Mouse (Mus musculus) left cerebral cortex, postnatal 14 days (tissue): ENCODE results near the gene Fgf14. TPM values are rescaled to one million over a fixed set of nuclear protein-coding genes. Genes with fewer than 3 reads are reported as not detected.
"Not testable (repeated sequence)": the region's sequence is repeated elsewhere in the genome, so short reads cannot be mapped to it uniquely, and the experiment has no call there.

Experiments
- DNase-seq, 2 experiments: peaks; one replicate each; pipeline ENCODE4 v3.0.0; 2021 to 2022; ENCODE audit warnings: low spot score in 2 of 2, mixed read lengths in 1 of 2
- intact Hi-C: fragments of 180-260 bp; cut with DNase I; formaldehyde crosslinking; loops from one replicate; pipeline ENCODE4 v1.15.1; 2025
- total RNA-seq, 2 experiments: library from RNA; stranded (reverse); gene quantifications; 2 replicates each; pipeline ENCODE4 v1.2.3; 2021

Fgf14 gene
- total RNA-seq, 2 experiments from 2014 or later, result 47.5 to 53.0 TPM

GRCm38 (mm10) chr14:124247517-124247916, 429.4 kb downstream of the Fgf14 start:
- intact Hi-C loops, result no loop called here
- DNase-seq, result no peak

GRCm38 (mm10) chr14:124223445-124223844, 453.5 kb downstream of the Fgf14 start:
- DNase-seq, result peak in 1 of 2 experiments; percentile 11
- intact Hi-C loops, result loop anchor here (10.0 kb wide), 1 partner anchor 191 kb away; no protein-coding TSS in a partner anchor

DNA sequence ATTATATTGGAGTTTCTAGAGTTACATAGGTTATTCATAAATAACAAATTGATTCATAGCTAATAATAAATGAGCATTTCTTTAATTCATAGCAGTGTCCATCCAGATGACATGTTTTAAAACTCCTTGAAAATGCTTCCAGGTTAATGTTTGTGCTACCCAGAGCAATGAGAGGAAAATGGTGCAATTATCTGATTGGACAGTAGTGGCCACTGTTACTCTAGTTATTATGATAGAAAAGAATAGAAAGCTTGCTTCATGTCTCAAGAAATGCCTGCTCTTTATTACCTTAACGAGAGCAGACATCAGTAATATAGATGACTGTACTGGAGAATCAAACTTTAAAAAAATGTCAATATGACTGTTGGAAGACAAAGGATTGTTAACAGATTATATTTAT, 454.5 kb downstream of the Fgf14 start:
- peak; percentile 56 to 58 for DNase-seq
- intact Hi-C loops, result loop anchor here (10.0 kb wide), 1 partner anchor 192 kb away; no protein-coding TSS in a partner anchor

DNA sequence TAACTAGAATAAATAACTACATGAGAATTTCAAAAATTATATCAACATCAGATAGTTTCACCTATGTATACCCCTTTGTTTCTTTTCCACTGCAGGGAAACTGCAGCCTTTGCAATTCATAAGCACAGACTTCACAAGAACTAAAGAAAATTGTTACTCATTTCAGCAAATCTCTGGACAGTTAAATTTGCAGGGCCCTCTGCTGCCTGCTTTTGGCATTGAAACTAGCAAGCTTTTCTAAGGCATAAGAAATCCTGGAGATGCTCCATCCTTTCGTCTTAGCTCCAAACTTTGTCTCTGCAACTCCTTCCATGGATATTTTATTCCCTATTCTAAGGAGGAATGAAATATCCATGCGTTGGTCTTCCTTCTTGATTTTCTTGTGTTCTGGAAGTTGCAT, 455.9 kb downstream of the Fgf14 start:
- DNase-seq, result peak; percentile 26 to 60
- intact Hi-C loops, result loop anchor here (10.0 kb wide), 1 partner anchor 194 kb away; no protein-coding TSS in a partner anchor

DNA sequence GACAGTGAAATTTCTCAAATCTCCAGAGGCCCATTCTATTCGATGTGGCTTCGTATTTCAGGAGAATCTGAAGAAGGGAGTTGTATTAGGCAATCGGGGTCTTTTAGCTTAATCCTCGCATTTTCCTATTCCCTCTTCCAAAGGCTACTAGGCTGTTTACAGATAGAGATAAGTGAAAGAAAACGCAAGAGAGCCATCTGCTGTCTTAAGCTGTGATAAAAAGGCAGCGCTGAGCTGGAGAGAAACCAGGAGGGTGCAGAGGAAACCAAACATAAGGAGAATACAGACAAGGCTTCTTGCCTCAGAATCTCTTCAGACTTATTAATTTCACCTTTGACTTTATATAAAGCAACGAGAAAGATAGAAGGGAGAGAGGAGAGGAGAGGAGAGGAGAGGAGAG, 481.1 kb downstream of the Fgf14 start:
- intact Hi-C loops, result loop anchor here (10.0 kb wide), 1 partner anchor 441 kb away; no protein-coding TSS in a partner anchor
- peak; percentile 48 to 61 for DNase-seq

DNA sequence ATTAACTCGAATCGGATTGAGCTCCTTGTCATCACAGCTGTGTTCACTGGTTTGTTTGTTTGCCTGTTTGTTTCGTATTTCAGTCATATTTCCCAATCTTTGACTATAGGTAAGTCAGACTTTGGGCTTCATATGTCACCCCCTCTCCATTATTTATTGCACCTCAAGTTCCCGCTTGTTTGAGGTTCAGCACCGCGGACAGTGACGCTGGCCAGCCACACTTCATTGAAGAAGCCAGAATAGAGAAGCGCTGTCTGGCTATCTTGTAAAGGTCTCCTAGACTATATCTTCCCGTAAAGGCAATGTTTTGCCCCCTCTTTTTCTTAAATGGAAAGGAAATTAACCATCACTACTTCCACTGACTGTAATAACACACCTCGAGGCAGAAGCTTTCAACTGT, 481.6 kb downstream of the Fgf14 start:
- intact Hi-C loops, result loop anchor here (10.0 kb wide), 1 partner anchor 441 kb away; no protein-coding TSS in a partner anchor
- DNase-seq, result no peak

DNA sequence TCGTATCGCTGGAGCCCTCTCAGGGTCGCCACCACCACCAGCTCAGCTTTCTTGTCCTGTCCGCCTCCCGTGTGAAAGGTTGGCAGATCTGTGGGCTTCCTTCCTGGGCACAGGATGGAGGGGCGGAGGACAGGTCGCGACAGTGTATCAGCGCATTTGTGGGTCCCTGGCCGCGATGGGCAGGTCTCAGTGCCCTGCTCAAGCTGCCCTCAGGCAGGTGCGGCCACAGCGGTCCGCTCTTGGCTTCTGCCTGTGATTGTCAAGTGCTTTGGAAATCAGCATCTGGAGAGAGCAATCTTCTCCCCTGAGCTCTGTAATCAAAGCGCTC, 484.1 kb downstream of the Fgf14 start:
- intact Hi-C loops, result loop anchor here (2.0 to 10.0 kb wide), 2 partner anchors 438 to 822 kb away; no protein-coding TSS in a partner anchor

GRCm38 (mm10) chr14:124191913-124192814, 484.8 kb downstream of the Fgf14 start:
- intact Hi-C loops, result loop anchor here (2.0 to 10.0 kb wide), 2 partner anchors 437 to 821 kb away; no protein-coding TSS in a partner anchor
- peak; percentile 54 to 59 for DNase-seq

More for the DNA sequence above, 484.1 kb downstream of the Fgf14 start:
- peak in 1 of 2 experiments; percentile 4 for DNase-seq

- no peak for DNase-seq
- intact Hi-C loops, result no loop called here
Measured at GRCm38 (mm10) chr14:124180265-124180664, 496.7 kb downstream of the Fgf14 start.

- no peak for DNase-seq
- intact Hi-C loops, result no loop called here
Measured at GRCm38 (mm10) chr14:124174111-124174510, 502.8 kb downstream of the Fgf14 start.

DNA sequence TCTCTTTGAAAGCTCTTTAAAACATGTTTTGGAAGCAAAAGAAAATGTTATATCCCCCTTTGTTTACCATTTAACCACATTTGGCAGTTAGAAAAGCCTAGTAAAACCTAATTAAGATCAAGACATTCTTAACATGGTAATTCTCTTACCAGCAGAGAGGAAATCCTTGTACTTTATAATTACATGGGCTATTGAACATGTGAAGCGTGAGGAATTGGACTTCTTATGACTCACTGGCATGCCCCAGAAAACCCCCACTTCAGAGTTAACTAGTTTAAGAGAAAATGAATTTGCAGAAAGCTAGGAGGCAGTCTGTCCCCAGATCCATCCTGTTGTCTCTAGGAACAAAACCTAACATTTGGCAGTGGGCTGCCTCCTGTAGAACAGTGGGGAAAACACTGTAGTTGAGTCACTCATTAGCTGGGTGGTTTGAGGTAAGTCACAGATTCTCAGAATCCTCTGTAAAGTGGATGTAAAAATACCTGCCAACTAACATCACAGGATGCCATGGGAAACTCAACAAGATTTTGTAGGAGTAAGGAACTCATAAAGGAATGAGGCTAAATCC, 513.2 kb downstream of the Fgf14 start:
- intact Hi-C loops, result no loop called here

DNA sequence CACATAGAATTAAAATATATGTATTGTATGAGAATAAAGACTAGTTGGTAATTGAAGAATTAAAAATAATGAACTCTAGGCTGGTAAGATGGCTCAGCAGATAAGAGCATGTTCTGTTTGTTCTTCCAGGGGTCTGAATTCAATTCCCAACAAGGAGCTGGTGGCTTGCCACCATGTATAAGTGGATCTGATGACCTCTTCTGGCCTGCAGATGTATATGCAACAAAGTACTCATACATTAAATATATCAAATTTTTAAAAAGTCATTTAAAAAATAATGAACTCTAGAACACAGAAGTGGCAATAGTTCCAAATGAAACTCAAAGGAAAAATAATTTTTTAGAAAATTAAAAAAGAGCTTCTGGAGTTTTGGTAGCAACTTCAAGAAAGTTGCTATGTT, 529.5 kb downstream of the Fgf14 start:
- intact Hi-C loops, result no loop called here

More for the DNA sequence above, 513.2 kb downstream of the Fgf14 start:
- peak in 1 of 2 experiments; percentile 6 for DNase-seq

GRCm38 (mm10) chr14:124107205-124107873, 569.6 kb downstream of the Fgf14 start:
- intact Hi-C loops, result no loop called here
- DNase-seq, result no peak

More for the DNA sequence above, 529.5 kb downstream of the Fgf14 start:
- DNase-seq, result no peak

- intact Hi-C loops, result no loop called here
- no peak for DNase-seq
Measured at GRCm38 (mm10) chr14:124083126-124083525, 593.8 kb downstream of the Fgf14 start.

GRCm38 (mm10) chr14:124044016-124044415, 632.9 kb downstream of the Fgf14 start:
- intact Hi-C loops, result no loop called here
- no peak for DNase-seq

DNA sequence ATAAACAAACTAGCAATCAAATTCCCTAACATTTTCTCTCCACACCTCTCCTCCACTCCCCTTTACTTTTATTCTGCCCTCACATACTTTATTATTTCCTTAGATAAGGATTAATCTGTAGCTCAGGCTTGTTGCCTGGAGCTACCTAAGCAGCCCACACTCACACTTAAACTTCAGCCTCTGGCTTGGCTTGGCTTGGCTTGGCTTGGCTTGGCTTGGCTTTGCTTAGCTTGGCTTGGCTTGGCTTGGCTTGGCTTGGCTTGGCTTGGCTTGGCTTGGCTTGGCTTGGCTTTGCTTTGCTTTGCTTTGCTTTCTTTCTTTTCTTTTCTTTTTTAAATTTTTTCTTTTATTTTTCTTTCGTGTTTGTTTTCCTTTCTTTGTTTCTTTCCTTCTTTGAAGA, 636.3 kb downstream of the Fgf14 start:
- intact Hi-C loops, result no loop called here
- no peak for DNase-seq

DNA sequence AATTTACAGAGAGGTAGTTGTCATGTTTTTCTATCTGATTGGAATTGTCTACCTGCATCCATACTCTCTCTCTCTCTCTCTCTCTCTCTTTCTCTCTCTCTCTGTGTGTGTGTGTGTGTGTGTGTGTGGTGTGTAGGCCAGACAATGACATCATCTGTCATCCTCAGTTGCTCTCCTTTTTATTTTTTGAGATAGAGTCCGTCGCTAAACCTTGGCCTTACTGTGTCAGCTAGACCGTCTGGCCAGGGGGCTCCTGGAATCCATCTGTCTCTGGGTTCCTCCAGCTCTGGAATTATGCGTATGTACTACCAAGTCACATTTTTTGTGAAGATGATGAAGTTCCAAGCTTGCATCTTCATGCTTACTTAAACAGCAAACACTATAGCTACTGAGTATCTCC, 639.5 kb downstream of the Fgf14 start:
- DNase-seq, result no peak

GRCm38 (mm10) chr14:124036575-124037205, 640.2 kb downstream of the Fgf14 start:
- intact Hi-C loops, result no loop called here
- DNase-seq, result no peak

More for the DNA sequence above, 639.5 kb downstream of the Fgf14 start:
- intact Hi-C loops, result no loop called here

- DNase-seq, intact Hi-C loops: not testable (repeated sequence)
Measured at GRCm38 (mm10) chr14:124033302-124033701, 643.6 kb downstream of the Fgf14 start.
